Mouse (Mus musculus) kidney, adult 18-20 months (tissue): Measurements from ENCODE around the gene Cd164l2.

ENCODE experiments used
- DNase-seq: peaks from one replicate; pipeline ENCODE4 v3.0.0; 2021

Gene Cd164l2

GRCm38 (mm10) chr4:133226073-133226472, 14.1 kb downstream of the Cd164l2 start:
- DNase-seq, result no peak

GRCm38 (mm10) chr4:133227636-133228035, 15.7 kb downstream of the Cd164l2 start:
- DNase-seq, result no peak

- DNase-seq, result no peak
Measured at GRCm38 (mm10) chr4:133229582-133229981, 17.7 kb downstream of the Cd164l2 start.

GRCm38 (mm10) chr4:133233285-133233976, 21.5 kb downstream of the Cd164l2 start:
- DNase-seq, result peak; percentile 68

- DNase-seq, result no peak
Measured at GRCm38 (mm10) chr4:133234771-133235170, 22.8 kb downstream of the Cd164l2 start.

- no peak for DNase-seq
Measured at GRCm38 (mm10) chr4:133235415-133235814, 23.5 kb downstream of the Cd164l2 start.

GRCm38 (mm10) chr4:133237911-133238310, 26.0 kb downstream of the Cd164l2 start:
- no peak for DNase-seq

- peak; percentile 84 for DNase-seq
Measured at GRCm38 (mm10) chr4:133240490-133240921, 28.6 kb downstream of the Cd164l2 start, which contains the start of gene Map3k6. Map3k6 (plus strand) TSS chr4:133240818.

GRCm38 (mm10) chr4:133240934-133241908, 29.3 kb downstream of the Cd164l2 start:
- DNase-seq, result peak; percentile 93

- no peak for DNase-seq
Measured at GRCm38 (mm10) chr4:133241910-133242309, 30.0 kb downstream of the Cd164l2 start.

- DNase-seq, result no peak
Measured at GRCm38 (mm10) chr4:133242710-133243109, 30.8 kb downstream of the Cd164l2 start.

GRCm38 (mm10) chr4:133243538-133243937, 31.6 kb downstream of the Cd164l2 start:
- peak; percentile 21 for DNase-seq

- no peak for DNase-seq
Measured at GRCm38 (mm10) chr4:133244289-133244688, 32.4 kb downstream of the Cd164l2 start.

- DNase-seq, result peak; percentile 44
Measured at GRCm38 (mm10) chr4:133247072-133247471, 35.1 kb downstream of the Cd164l2 start.

GRCm38 (mm10) chr4:133247806-133248449, 36.0 kb downstream of the Cd164l2 start:
- DNase-seq, result no peak

GRCm38 (mm10) chr4:133250609-133251008, 38.7 kb downstream of the Cd164l2 start:
- peak; percentile 85 for DNase-seq

GRCm38 (mm10) chr4:133251214-133251613, 39.3 kb downstream of the Cd164l2 start:
- peak; percentile 29 for DNase-seq

- no peak for DNase-seq
Measured at GRCm38 (mm10) chr4:133252089-133252488, 40.2 kb downstream of the Cd164l2 start.

- DNase-seq, result no peak
Measured at GRCm38 (mm10) chr4:133253412-133253811, 41.5 kb downstream of the Cd164l2 start.

- no peak for DNase-seq
Measured at GRCm38 (mm10) chr4:133255392-133255791, 43.5 kb downstream of the Cd164l2 start.

GRCm38 (mm10) chr4:133256820-133257219, 44.9 kb downstream of the Cd164l2 start:
- DNase-seq, result peak; percentile 11

GRCm38 (mm10) chr4:133257230-133257629, 45.3 kb downstream of the Cd164l2 start:
- DNase-seq, result peak; percentile 62

GRCm38 (mm10) chr4:133257798-133258408, 46.0 kb downstream of the Cd164l2 start:
- no peak for DNase-seq
